Mouse (Mus musculus): ENCODE measurements around the gene Tbx19. TPM values are rescaled to one million over a fixed set of nuclear protein-coding genes. Genes with fewer than 3 reads are reported as not detected.

Gene Tbx19
- polyA plus RNA-seq, 1 experiment from 2014 or later: not detected

GRCm38 (mm10) chr1:165119760-165120159, 40.8 kb downstream of the Tbx19 start:
- WGBS: 14% methylated on average over 9 of the region's 9 CpGs
- Histone ChIP-seq H3K9ac (replicated peaks; ENCODE audit: low read depth, low read length) (no peak overlapping the region), H3K4me2 (replicated peaks; ENCODE audit: low read depth, low read length) (peak overlapping the region; percentile 27), H3K36me3 (ENCODE audit: control insufficient read depth, insufficient read depth, low read length) (no peaks in the 10 kb centered on the region), H3K4me3 (ENCODE audit: low read depth, low read length) (no peak overlapping the region), H3K4me1 (ENCODE audit: control insufficient read depth, insufficient read depth, low read length) (peaks cover 6% of the 10 kb centered on the region), H3K27me3 (ENCODE audit: control insufficient read depth, insufficient read depth, low read length) (no peaks in the 10 kb centered on the region), H3K9me3 (ENCODE audit: control insufficient read depth, low read depth, low read length) (no peaks in the 10 kb centered on the region), H3K27ac (ENCODE audit: low read length) (no peak overlapping the region)
- peak; percentile 19; the same call in 1 of the 2 replicates for ATAC-seq (ENCODE audit: insufficient number of reproducible peaks, insufficient read depth, low FRiP score, low read depth)

- H3K27me3 ChIP-seq (ENCODE audit: control insufficient read depth, insufficient read depth, low read length): no peaks in the 10 kb centered on the region
- peaks cover 6% of the 10 kb centered on the region for H3K4me1 ChIP-seq (ENCODE audit: control insufficient read depth, insufficient read depth, low read length)
- no peak for ATAC-seq (ENCODE audit: insufficient number of reproducible peaks, insufficient read depth, low FRiP score, low read depth)
- H3K9me3 ChIP-seq (ENCODE audit: control insufficient read depth, low read depth, low read length): no peaks in the 10 kb centered on the region
- H3K9ac ChIP-seq (replicated peaks; ENCODE audit: low read depth, low read length): no peak overlapping the region
- H3K4me3 ChIP-seq (ENCODE audit: low read depth, low read length): no peak overlapping the region
- H3K4me2 ChIP-seq (replicated peaks; ENCODE audit: low read depth, low read length): peak overlapping the region; percentile 27; the same call in 1 of the 2 replicates
- H3K27ac ChIP-seq (ENCODE audit: low read length): no peak overlapping the region
- no peaks in the 10 kb centered on the region for H3K36me3 ChIP-seq (ENCODE audit: control insufficient read depth, insufficient read depth, low read length)
- 67% methylated on average over 15 of the region's 15 CpGs for WGBS
Measured at GRCm38 (mm10) chr1:165119011-165119726, 41.4 kb downstream of the Tbx19 start.

- WGBS: 22% methylated on average over 17 of the region's 17 CpGs
- Histone ChIP-seq H3K9ac (replicated peaks; ENCODE audit: low read depth, low read length) (no peak overlapping the region), H3K36me3 (ENCODE audit: control insufficient read depth, insufficient read depth, low read length) (no peaks in the 10 kb centered on the region), H3K4me3 (ENCODE audit: low read depth, low read length) (no peak overlapping the region), H3K27ac (ENCODE audit: low read length) (peak overlapping the region; percentile 56; the same call in 1 of the 2 replicates), H3K4me1 (ENCODE audit: control insufficient read depth, insufficient read depth, low read length) (peaks cover 1% of the 10 kb centered on the region; the same call in 1 of the 2 replicates), H3K4me2 (replicated peaks; ENCODE audit: low read depth, low read length) (peak overlapping the region; percentile 17), H3K9me3 (ENCODE audit: control insufficient read depth, low read depth, low read length) (no peaks in the 10 kb centered on the region), H3K27me3 (ENCODE audit: control insufficient read depth, insufficient read depth, low read length) (no peaks in the 10 kb centered on the region)
- ATAC-seq (ENCODE audit: insufficient number of reproducible peaks, insufficient read depth, low FRiP score, low read depth): peak; percentile 56; the same call in 1 of the 2 replicates
Measured at GRCm38 (mm10) chr1:165114460-165115175, 46.0 kb downstream of the Tbx19 start.

- WGBS: 44% methylated on average over 11 of the region's 11 CpGs
- Histone ChIP-seq H3K4me3 (ENCODE audit: low read depth, low read length) (no peak overlapping the region), H3K27ac (ENCODE audit: low read length) (peak overlapping the region; percentile 56; the same call in 1 of the 2 replicates), H3K27me3 (ENCODE audit: control insufficient read depth, insufficient read depth, low read length) (no peaks in the 10 kb centered on the region), H3K9ac (replicated peaks; ENCODE audit: low read depth, low read length) (no peak overlapping the region), H3K36me3 (ENCODE audit: control insufficient read depth, insufficient read depth, low read length) (no peaks in the 10 kb centered on the region), H3K4me2 (replicated peaks; ENCODE audit: low read depth, low read length) (no peak overlapping the region), H3K4me1 (ENCODE audit: control insufficient read depth, insufficient read depth, low read length) (no peaks in the 10 kb centered on the region), H3K9me3 (ENCODE audit: control insufficient read depth, low read depth, low read length) (no peaks in the 10 kb centered on the region)
- no peak for ATAC-seq (ENCODE audit: insufficient number of reproducible peaks, insufficient read depth, low FRiP score, low read depth)
Measured at GRCm38 (mm10) chr1:165113700-165114099, 46.9 kb downstream of the Tbx19 start.

DNA sequence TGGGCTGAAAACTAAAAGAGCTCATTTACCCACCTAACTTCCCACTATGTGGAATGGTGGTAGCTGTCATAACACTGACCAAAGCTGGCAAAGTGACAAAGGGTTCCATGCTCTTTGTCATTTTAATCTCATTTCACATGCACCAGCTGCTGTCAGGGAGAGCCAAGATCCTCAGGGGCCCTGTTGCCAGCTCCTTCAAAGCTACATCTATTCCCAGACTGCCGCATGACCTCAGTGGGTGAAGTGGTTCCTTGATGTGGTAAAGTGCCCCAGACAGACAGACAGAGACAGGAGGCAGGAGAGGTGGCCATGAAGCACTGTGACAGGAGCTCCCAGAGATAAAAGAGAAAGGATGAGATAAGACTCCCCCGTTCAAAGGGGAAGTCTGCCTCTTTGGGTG, 49.9 kb downstream of the Tbx19 start:
- Histone ChIP-seq H3K4me1 (ENCODE audit: control insufficient read depth, insufficient read depth, low read length) (no peaks in the 10 kb centered on the region), H3K27me3 (ENCODE audit: control insufficient read depth, insufficient read depth, low read length) (no peaks in the 10 kb centered on the region), H3K9me3 (ENCODE audit: control insufficient read depth, low read depth, low read length) (no peaks in the 10 kb centered on the region), H3K27ac (ENCODE audit: low read length) (no peak overlapping the region), H3K9ac (replicated peaks; ENCODE audit: low read depth, low read length) (no peak overlapping the region), H3K4me2 (replicated peaks; ENCODE audit: low read depth, low read length) (no peak overlapping the region), H3K4me3 (ENCODE audit: low read depth, low read length) (no peak overlapping the region), H3K36me3 (ENCODE audit: control insufficient read depth, insufficient read depth, low read length) (no peaks in the 10 kb centered on the region)
- ATAC-seq (ENCODE audit: insufficient number of reproducible peaks, insufficient read depth, low FRiP score, low read depth): no peak
- WGBS: 62% methylated on average over 2 of the region's 2 CpGs

GRCm38 (mm10) chr1:165109135-165109534, 51.4 kb downstream of the Tbx19 start:
- Histone ChIP-seq H3K36me3 (ENCODE audit: control insufficient read depth, insufficient read depth, low read length) (no peaks in the 10 kb centered on the region), H3K4me3 (ENCODE audit: low read depth, low read length) (no peak overlapping the region), H3K27me3 (ENCODE audit: control insufficient read depth, insufficient read depth, low read length) (no peaks in the 10 kb centered on the region), H3K9me3 (ENCODE audit: control insufficient read depth, low read depth, low read length) (no peaks in the 10 kb centered on the region), H3K4me1 (ENCODE audit: control insufficient read depth, insufficient read depth, low read length) (no peaks in the 10 kb centered on the region), H3K9ac (replicated peaks; ENCODE audit: low read depth, low read length) (no peak overlapping the region), H3K27ac (ENCODE audit: low read length) (no peak overlapping the region), H3K4me2 (replicated peaks; ENCODE audit: low read depth, low read length) (no peak overlapping the region)
- ATAC-seq (ENCODE audit: insufficient number of reproducible peaks, insufficient read depth, low FRiP score, low read depth): no peak
- WGBS: 59% methylated on average over 5 of the region's 5 CpGs

DNA sequence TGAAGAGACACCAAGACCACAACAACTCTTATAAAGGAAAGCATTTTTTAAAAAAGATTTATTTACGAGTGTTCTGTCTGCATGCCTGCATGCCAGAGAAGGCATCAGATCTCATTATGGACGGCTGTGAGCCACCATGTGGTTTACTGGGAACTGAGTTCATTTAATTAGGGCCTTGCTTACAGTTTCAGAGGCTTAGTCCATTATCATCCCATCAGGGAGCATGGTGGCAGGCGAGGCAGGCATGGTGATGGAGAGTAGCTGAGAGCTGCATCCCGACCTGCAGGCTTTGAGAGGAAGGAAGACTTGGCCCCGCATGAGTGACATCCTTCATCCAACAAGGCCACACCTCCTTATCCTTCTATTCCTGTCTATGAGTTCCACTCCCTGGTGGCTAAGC, 52.1 kb downstream of the Tbx19 start:
- no peak overlapping the region for H3K27ac ChIP-seq (ENCODE audit: low read length)
- H3K4me2 ChIP-seq (replicated peaks; ENCODE audit: low read depth, low read length): no peak overlapping the region
- WGBS: 58% methylated on average over 5 of the region's 5 CpGs
- no peaks in the 10 kb centered on the region for H3K9me3 ChIP-seq (ENCODE audit: control insufficient read depth, low read depth, low read length)
- no peak overlapping the region for H3K9ac ChIP-seq (replicated peaks; ENCODE audit: low read depth, low read length)
- no peak overlapping the region for H3K4me3 ChIP-seq (ENCODE audit: low read depth, low read length)
- ATAC-seq (ENCODE audit: insufficient number of reproducible peaks, insufficient read depth, low FRiP score, low read depth): no peak
- no peaks in the 10 kb centered on the region for H3K4me1 ChIP-seq (ENCODE audit: control insufficient read depth, insufficient read depth, low read length)
- H3K36me3 ChIP-seq (ENCODE audit: control insufficient read depth, insufficient read depth, low read length): no peaks in the 10 kb centered on the region
- H3K27me3 ChIP-seq (ENCODE audit: control insufficient read depth, insufficient read depth, low read length): no peaks in the 10 kb centered on the region

DNA sequence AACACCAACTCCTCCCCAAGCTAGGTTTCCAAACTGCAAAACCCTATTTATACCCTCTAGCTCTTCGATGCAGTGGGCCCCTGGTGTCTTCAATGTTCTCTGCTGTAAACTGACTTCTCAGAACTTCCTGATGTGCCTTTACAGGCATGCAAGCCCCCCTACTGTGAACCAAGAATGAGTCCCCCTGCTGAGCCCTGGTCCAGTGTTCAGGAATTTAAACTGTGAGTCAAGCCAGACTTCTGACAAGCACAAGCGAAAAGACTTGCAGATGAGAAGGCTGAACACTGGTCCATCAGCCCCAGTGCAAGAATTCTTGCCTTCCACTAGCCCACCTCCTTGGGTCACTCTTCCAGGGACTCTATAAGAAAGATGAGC, 54.6 kb downstream of the Tbx19 start:
- Histone ChIP-seq H3K4me2 (replicated peaks; ENCODE audit: low read depth, low read length) (no peak overlapping the region), H3K36me3 (ENCODE audit: control insufficient read depth, insufficient read depth, low read length) (no peaks in the 10 kb centered on the region), H3K9me3 (ENCODE audit: control insufficient read depth, low read depth, low read length) (no peaks in the 10 kb centered on the region), H3K4me1 (ENCODE audit: control insufficient read depth, insufficient read depth, low read length) (no peaks in the 10 kb centered on the region), H3K27ac (ENCODE audit: low read length) (no peak overlapping the region), H3K9ac (replicated peaks; ENCODE audit: low read depth, low read length) (no peak overlapping the region), H3K4me3 (ENCODE audit: low read depth, low read length) (no peak overlapping the region), H3K27me3 (ENCODE audit: control insufficient read depth, insufficient read depth, low read length) (no peaks in the 10 kb centered on the region)
- WGBS: 82% methylated on average over 2 of the region's 2 CpGs
- ATAC-seq (ENCODE audit: insufficient number of reproducible peaks, insufficient read depth, low FRiP score, low read depth): no peak

Measured in stomach, embryonic 14.5 days (tissue).